Mouse (Mus musculus) midbrain, postnatal 0 days (tissue): ENCODE measurements around the gene Zfp683. TPM values are rescaled to one million over a fixed set of nuclear protein-coding genes. Genes with fewer than 3 reads are reported as not detected.
A peak's percentile ranks its signal among the peaks of the same experiment; 100 is the strongest.

Experiments used
- ATAC-seq: fragments of 200-750 bp; cut with Nextera tagmentation; 2 replicates; pipeline ENCODE4 v1.8.0; 2017; ENCODE audit warnings: moderate number of reproducible peaks, mild to moderate bottlenecking, moderate TSS enrichment, moderate library complexity; ENCODE audit not compliant: low FRiP score
- DNase-seq: peaks from one replicate; pipeline ENCODE4 v3.0.0-alpha.2; 2015; ENCODE audit warnings: low spot score
- H3K27ac ChIP-seq: fragments of 300-500 bp; sonication (generic); 2 replicates; pipeline ENCODE4 v1.5.1; 2014; ENCODE audit warnings: low read depth, mild to moderate bottlenecking, low read length, mixed read lengths
- H3K27me3 ChIP-seq: fragments of 300-500 bp; sonication (generic); 2 replicates; pipeline ENCODE4 v1.6.1; 2014; ENCODE audit warnings: low read length, control low read depth, mixed read lengths; ENCODE audit not compliant: insufficient read depth
- H3K36me3 ChIP-seq: fragments of 300-500 bp; sonication (generic); 2 replicates; pipeline ENCODE4 v1.6.1; 2014; ENCODE audit warnings: low read length, control low read depth, mixed read lengths; ENCODE audit not compliant: insufficient read depth
- H3K4me1 ChIP-seq: fragments of 300-500 bp; sonication (generic); 2 replicates; pipeline ENCODE4 v1.6.1; 2014; ENCODE audit warnings: mild to moderate bottlenecking, control low read depth, antibody characterized with exemption, low read length, mixed read lengths; ENCODE audit not compliant: insufficient read depth
- H3K4me2 ChIP-seq: fragments of 300-500 bp; sonication (generic); 2 replicates; pipeline ENCODE4 v1.6.1; 2014; ENCODE audit warnings: low read depth, mild to moderate bottlenecking, low read length, mixed read lengths; ENCODE audit not compliant: poor library complexity, severe bottlenecking
- H3K4me3 ChIP-seq: fragments of 300-500 bp; sonication (generic); 2 replicates; pipeline ENCODE4 v1.5.1; 2014; ENCODE audit warnings: low read depth, mild to moderate bottlenecking, low read length, moderate library complexity
- H3K9ac ChIP-seq: fragments of 300-500 bp; sonication (generic); replicated peaks from 2 replicates; pipeline ENCODE4 v1.6.1; 2014; ENCODE audit warnings: mild to moderate bottlenecking, low read length, moderate library complexity, mixed read lengths; ENCODE audit not compliant: poor library complexity, severe bottlenecking
- H3K9me3 ChIP-seq: fragments of 300-500 bp; sonication (generic); 2 replicates; pipeline ENCODE4 v1.6.1; 2016; ENCODE audit warnings: low read length, control low read depth
- CTCF ChIP-seq: IDR thresholded peaks from 2 replicates; pipeline ENCODE4 v1.5.1; 2016; ENCODE audit warnings: antibody characterized with exemption, mild to moderate bottlenecking
- WGBS: fragments of 180-500 bp; shearing (Covaris S2); extraction: QIAGEN DNeasy Blood & Tissue Kit; methylation state at CpG from one replicate; pipeline ENCODE4 v1.1.7; 2014; 5-methylcytosine and 5-hydroxymethylcytosine counted together
- polyA plus RNA-seq: library from polyadenylated mRNA; unstranded; fragments of >200 nt; fragmentation: Nextera tagmentation; extraction: Ambion mirVana; gene quantifications from 2 replicates; pipeline ENCODE4 v1.2.1, GENCODE M21; 2015
- total RNA-seq: library from RNA; depleted of rRNA; stranded (reverse); fragments of >200 nt; gene quantifications from 2 replicates; pipeline ENCODE4 v1.2.3, GENCODE M21; 2014

The Zfp683 gene
- total and polyA plus RNA-seq, 2 experiments from 2014 or later, result not detected

DNA sequence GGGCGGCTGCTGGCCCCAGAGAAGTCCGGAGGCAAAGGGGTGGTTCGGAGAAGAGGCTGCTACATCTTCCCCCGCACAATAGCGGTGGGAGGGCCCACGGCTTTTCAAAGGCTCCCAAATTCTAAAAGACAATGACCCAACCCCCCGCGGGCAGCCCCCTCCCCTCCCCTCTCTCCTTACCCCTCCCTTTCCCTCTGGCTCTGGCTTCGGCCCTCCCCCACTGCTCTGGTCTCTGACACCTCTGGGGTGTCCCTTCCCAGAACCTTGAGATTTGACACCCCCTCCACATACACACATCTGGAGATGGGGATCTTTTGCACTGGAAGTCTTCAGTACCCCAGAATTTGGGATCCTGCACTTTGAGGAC lies 34.9 kb upstream of the Zfp683 start, which contains the start of gene Lin28a:
Gene Lin28a (minus strand): TSS at position 63 of the 367 bp plus-strand sequence.
- DNase-seq (no peak), ATAC-seq (no peak)
- WGBS, result 0% methylated on average over 8 of the region's 9 CpGs
- Histone ChIP-seq H3K4me3 (peak within 1 kb of the TSS; percentile 36), H3K4me1 (peaks cover 8% of the 10 kb centered on the region), H3K27me3 (peaks cover 18% of the 10 kb centered on the region), H3K9ac (peak within 1 kb of the TSS; percentile 33), H3K9me3 (no peaks in the 10 kb centered on the region), H3K4me2 (peak within 1 kb of the TSS; percentile 70), H3K27ac (0 out of 2 replicates have a peak within 1 kb of the TSS, but pooled peaks have one; percentile 27), H3K36me3 (no peaks in the 10 kb centered on the region)
- no peak for TF ChIP-seq CTCF

DNA sequence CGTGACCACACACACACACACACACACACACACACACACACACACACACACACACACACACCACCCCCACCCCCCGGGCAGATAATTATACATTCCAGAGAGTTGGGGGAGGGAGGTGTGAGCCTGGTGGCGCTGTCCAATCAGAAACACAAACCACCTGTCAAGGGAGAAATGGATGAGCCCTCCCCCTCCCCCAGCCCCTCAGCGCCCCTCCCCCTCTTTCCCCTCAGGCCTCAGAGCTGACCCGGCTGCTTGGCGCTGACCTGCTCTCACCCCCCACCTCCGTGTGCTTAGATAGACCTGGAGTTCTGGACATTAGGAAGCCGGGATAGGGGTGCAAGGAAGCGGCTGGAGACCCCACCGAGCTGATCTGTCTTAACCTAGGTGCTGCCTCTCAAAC lies 34.4 kb upstream of the Zfp683 start:
- H3K36me3 ChIP-seq, result no peaks in the 10 kb centered on the region
- H3K4me1 ChIP-seq, result peaks cover 8% of the 10 kb centered on the region
- DNase-seq, result peak; percentile 17
- H3K9ac ChIP-seq, result no peak overlapping the region; the same call in 1 of the 2 replicates
- TF ChIP-seq CTCF, result no peak
- no peak overlapping the region for H3K27ac ChIP-seq
- H3K4me3 ChIP-seq, result peak overlapping the region; percentile 27; the same call in 1 of the 2 replicates
- ATAC-seq, result no peak
- H3K9me3 ChIP-seq, result no peaks in the 10 kb centered on the region
- H3K4me2 ChIP-seq, result peak overlapping the region; percentile 70
- H3K27me3 ChIP-seq, result peaks cover 18% of the 10 kb centered on the region
- 0% methylated on average over 6 of the region's 10 CpGs for WGBS

GRCm38 (mm10) chr4:134019641-134020351 lies 33.8 kb upstream of the Zfp683 start:
- peaks cover 8% of the 10 kb centered on the region for H3K4me1 ChIP-seq
- WGBS, result 2% methylated on average over 16 of the region's 16 CpGs
- H3K4me3 ChIP-seq, result peak overlapping the region; percentile 27
- ATAC-seq, result peak; percentile 73; the same call in 1 of the 2 replicates
- peak; percentile 78 for DNase-seq
- 0 out of 2 replicates have a peak overlapping the region, but pooled peaks have one; percentile 27 for H3K27ac ChIP-seq
- H3K9me3 ChIP-seq, result no peaks in the 10 kb centered on the region
- H3K36me3 ChIP-seq, result no peaks in the 10 kb centered on the region
- peak overlapping the region; percentile 70 for H3K4me2 ChIP-seq
- H3K9ac ChIP-seq, result 0 out of 2 replicates have a peak overlapping the region, but pooled peaks have one; percentile 33
- no peak for TF ChIP-seq CTCF
- peaks cover 18% of the 10 kb centered on the region for H3K27me3 ChIP-seq

- no peak for ATAC-seq
- Histone ChIP-seq H3K36me3 (no peaks in the 10 kb centered on the region), H3K27ac (no peak overlapping the region), H3K9ac (no peak overlapping the region), H3K4me3 (peak overlapping the region; percentile 27; the same call in 1 of the 2 replicates), H3K9me3 (no peaks in the 10 kb centered on the region), H3K27me3 (peaks cover 18% of the 10 kb centered on the region), H3K4me1 (peaks cover 8% of the 10 kb centered on the region), H3K4me2 (peak overlapping the region; percentile 70)
- peak; percentile 27 for DNase-seq
- 8% methylated on average over 11 of the region's 11 CpGs for WGBS
- no peak for TF ChIP-seq CTCF
Measured at GRCm38 (mm10) chr4:134020621-134021020, 33.0 kb upstream of the Zfp683 start.

DNA sequence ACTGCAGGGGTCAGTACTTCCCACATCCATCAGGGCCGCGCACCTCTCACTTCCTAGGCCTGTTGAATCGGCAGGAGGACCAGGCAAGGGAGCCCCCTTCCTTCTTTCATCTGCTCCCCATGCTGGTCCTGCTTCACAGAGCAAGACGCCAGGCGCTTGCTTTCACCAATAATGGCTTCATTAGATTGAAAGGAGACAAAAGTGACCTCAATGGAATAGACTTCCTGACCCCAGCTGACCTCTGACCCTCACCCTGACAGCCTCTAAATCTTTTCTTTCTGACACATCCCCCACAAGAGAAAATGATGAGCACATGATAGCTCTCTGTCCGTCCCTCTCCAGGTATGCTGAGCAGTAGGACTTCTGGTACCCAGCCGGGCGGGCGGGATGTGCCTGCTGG lies 27.8 kb upstream of the Zfp683 start:
- H3K9me3 ChIP-seq, result no peaks in the 10 kb centered on the region
- H3K9ac ChIP-seq, result no peak overlapping the region
- no peak overlapping the region for H3K27ac ChIP-seq
- H3K27me3 ChIP-seq, result no peaks in the 10 kb centered on the region
- H3K4me1 ChIP-seq, result no peaks in the 10 kb centered on the region
- no peak for DNase-seq
- no peak overlapping the region for H3K4me2 ChIP-seq
- TF ChIP-seq CTCF, result no peak
- 25% methylated on average over 9 of the region's 9 CpGs for whole genome bisulfite sequencing
- ATAC-seq, result no peak
- no peak overlapping the region for H3K4me3 ChIP-seq
- no peaks in the 10 kb centered on the region for H3K36me3 ChIP-seq

- H3K36me3 ChIP-seq, result no peaks in the 10 kb centered on the region
- TF ChIP-seq CTCF, result peak; percentile 91
- ATAC-seq, result no peak
- H3K4me1 ChIP-seq, result no peaks in the 10 kb centered on the region; the same call in 1 of the 2 replicates
- peak; percentile 81 for DNase-seq
- no peak overlapping the region for H3K9ac ChIP-seq
- 4% methylated on average over 16 of the region's 16 CpGs for WGBS
- no peak overlapping the region for H3K4me3 ChIP-seq
- H3K4me2 ChIP-seq, result no peak overlapping the region
- no peaks in the 10 kb centered on the region for H3K27me3 ChIP-seq
- no peaks in the 10 kb centered on the region for H3K9me3 ChIP-seq
- H3K27ac ChIP-seq, result no peak overlapping the region
Measured at GRCm38 (mm10) chr4:134035953-134036352, 17.7 kb upstream of the Zfp683 start.
